ENCODE assay signal across 16 mouse cellular contexts in the genomic region with DNA sequence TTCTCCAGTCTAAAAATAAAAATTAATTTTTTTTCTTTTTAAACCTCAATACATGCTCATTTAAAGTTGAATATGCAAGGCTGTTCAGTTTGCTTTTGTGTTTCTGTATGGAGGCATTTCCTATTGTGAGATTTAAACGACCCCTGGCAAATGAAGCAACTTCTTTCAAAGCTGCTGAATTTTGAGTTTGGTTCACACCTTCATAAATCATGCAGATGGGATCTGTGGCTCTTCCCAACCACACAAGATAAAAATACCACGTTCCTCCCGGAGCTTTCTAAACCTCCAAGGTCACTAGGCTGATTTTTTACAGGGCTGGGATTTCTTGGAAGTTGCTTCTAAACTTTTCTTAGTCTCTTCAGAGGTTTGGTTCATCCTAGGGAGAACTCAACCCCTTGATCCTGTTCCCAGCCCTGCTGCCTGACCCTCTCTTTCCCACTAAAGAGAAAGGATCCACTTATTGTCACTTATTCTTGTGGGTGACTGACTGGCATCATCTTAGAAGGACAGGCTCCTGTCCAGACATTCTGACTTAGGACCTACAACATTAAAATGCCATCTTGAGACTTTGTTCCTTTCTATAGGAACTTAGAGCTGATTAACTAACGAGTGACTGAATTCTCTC.
DNase-seq lines count a peak whose midpoint lies in the region; ATAC-seq and TF ChIP-seq lines count a peak whose summit lies in the region.
"Had no signal": no experiment of that assay in that cellular context is flagged by ENCODE, and none has a peak within 500 bp of the region (broad histone marks: within the 10 kb centered on the region; RNA-seq: fewer than 3 reads in every experiment).

No protein-coding gene starts in this region.

- TF ChIP-seq POLR2A in testis, adult 2 months (IDR thresholded peaks at IDR 0.05; ENCODE audit: control insufficient read depth, low read depth, low read length): no peak

- WGBS in intestine, embryonic 14.5 days: 40% methylated on average over 4 of the region's 4 CpGs
- 32% methylated on average over 4 of the region's 4 CpGs for WGBS in intestine, postnatal 0 days
- WGBS in stomach, postnatal 0 days: 38% methylated on average over 4 of the region's 4 CpGs

- no peak for ATAC-seq in intestine, embryonic 14.5 days (replicated peaks; ENCODE audit: low FRiP score, low TSS enrichment, low read depth)
- no peak for ATAC-seq in intestine, postnatal 0 days
- ATAC-seq in stomach, postnatal 0 days (ENCODE audit: low FRiP score, low TSS enrichment): no peak

- no peak overlapping the region for H3K4me2 ChIP-seq in intestine, embryonic 14.5 days (ENCODE audit: low read length)
- H3K4me2 ChIP-seq in intestine, postnatal 0 days (replicated peaks; ENCODE audit: low read depth): no peak overlapping the region
- no peak overlapping the region for H3K4me2 ChIP-seq in stomach, postnatal 0 days (replicated peaks; ENCODE audit: low read depth)
- H3K4me2 ChIP-seq: embryonic facial prominence, embryonic 13.5 days; forebrain, embryonic 12.5 days; liver, embryonic 13.5 days had no signal

- no peak for DNase-seq in gastrocnemius, adult 2 months
- no peak for DNase-seq in gastrocnemius, postnatal 36 days
- DNase-seq in intestine, embryonic 14.5 days (ENCODE audit: low spot score): no peak
- DNase-seq in testis, postnatal 14 days (ENCODE audit: low spot score): no peak
- DNase-seq in stomach, postnatal 0 days (ENCODE audit: low spot score): no peak
- DNase-seq in thymus, postnatal 4 days: no peak
- DNase-seq: adrenal gland, postnatal 14 days; B cell, adult 2 months; left cerebral cortex, postnatal 4 days; liver, embryonic 13.5 days; lung, postnatal 36 days; retina, postnatal 1 day had no signal

- H3K4me1 ChIP-seq in intestine, embryonic 14.5 days (replicated peaks; ENCODE audit: control insufficient read depth, insufficient read depth, low read length): peaks cover 11% of the 10 kb centered on the region; the same call in 1 of the 2 replicates
- H3K4me1 ChIP-seq in intestine, postnatal 0 days (replicated peaks; ENCODE audit: control insufficient read depth, insufficient read depth, low read length): no peaks in the 10 kb centered on the region; the same call in none of the 2 replicates
- H3K4me1 ChIP-seq in testis, adult 2 months (ENCODE audit: control insufficient read depth, insufficient read depth, low read length): no peaks in the 10 kb centered on the region
- H3K4me1 ChIP-seq in stomach, postnatal 0 days (replicated peaks; ENCODE audit: control insufficient read depth, insufficient read depth): no peaks in the 10 kb centered on the region
- H3K4me1 ChIP-seq: embryonic facial prominence, embryonic 13.5 days; liver, embryonic 13.5 days had no signal

- H3K36me3 ChIP-seq in intestine, embryonic 14.5 days (ENCODE audit: control insufficient read depth, insufficient read depth, low read length): no peaks in the 10 kb centered on the region
- H3K36me3 ChIP-seq in intestine, postnatal 0 days (ENCODE audit: control insufficient read depth, insufficient read depth): no peaks in the 10 kb centered on the region
- no peaks in the 10 kb centered on the region for H3K36me3 ChIP-seq in testis, adult 2 months (ENCODE audit: control insufficient read depth, insufficient read depth, low read length)
- no peaks in the 10 kb centered on the region for H3K36me3 ChIP-seq in stomach, postnatal 0 days (ENCODE audit: control insufficient read depth, insufficient read depth, low read length)
- H3K36me3 ChIP-seq: embryonic facial prominence, embryonic 13.5 days; forebrain, embryonic 12.5 days; liver, embryonic 13.5 days had no signal

- H3K27me3 ChIP-seq in intestine, embryonic 14.5 days (replicated peaks; ENCODE audit: control insufficient read depth, insufficient read depth, low read length): no peaks in the 10 kb centered on the region
- H3K27me3 ChIP-seq in intestine, postnatal 0 days (replicated peaks; ENCODE audit: control insufficient read depth, insufficient read depth, low read length): no peaks in the 10 kb centered on the region
- H3K27me3 ChIP-seq in testis, adult 2 months (ENCODE audit: control insufficient read depth, insufficient read depth, low read length): no peaks in the 10 kb centered on the region
- H3K27me3 ChIP-seq in stomach, postnatal 0 days (ENCODE audit: control insufficient read depth, insufficient read depth, low read length): no peaks in the 10 kb centered on the region
- H3K27me3 ChIP-seq: embryonic facial prominence, embryonic 13.5 days; forebrain, embryonic 12.5 days; liver, embryonic 13.5 days had no signal

- no peak overlapping the region for H3K9ac ChIP-seq in intestine, embryonic 14.5 days (ENCODE audit: low read length)
- H3K9ac ChIP-seq in intestine, postnatal 0 days (ENCODE audit: low read depth, low read length): no peak overlapping the region
- H3K9ac ChIP-seq in stomach, postnatal 0 days (ENCODE audit: low read length): no peak overlapping the region
- H3K9ac ChIP-seq: embryonic facial prominence, embryonic 13.5 days; forebrain, embryonic 12.5 days; liver, embryonic 13.5 days had no signal

- intact Hi-C loops in gastrocnemius, adult 2 months (cut with DNase I): no loop called here
- intact Hi-C loops in gastrocnemius, postnatal 36 days (cut with DNase I): no loop called here

- peak overlapping the region; percentile 74 for H3K27ac ChIP-seq in gastrocnemius, adult 2 months
- peak overlapping the region; percentile 43; the same call in 1 of the 2 replicates for H3K27ac ChIP-seq in intestine, embryonic 14.5 days (ENCODE audit: low read depth)
- H3K27ac ChIP-seq in intestine, postnatal 0 days (ENCODE audit: low read depth, low read length): no peak overlapping the region
- peak overlapping the region; percentile 18; the same call in 1 of the 2 replicates for H3K27ac ChIP-seq in testis, adult 2 months (ENCODE audit: control insufficient read depth, insufficient read depth, low read depth, low read length)
- H3K27ac ChIP-seq in stomach, postnatal 0 days (replicated peaks): peak overlapping the region; percentile 49
- H3K27ac ChIP-seq: embryonic facial prominence, embryonic 13.5 days; forebrain, embryonic 12.5 days; liver, embryonic 13.5 days had no signal

- TF ChIP-seq EP300 in stomach, postnatal 0 days (optimal IDR thresholded peaks at IDR 0.05): no peak

- no peaks in the 10 kb centered on the region for H3K9me3 ChIP-seq in intestine, embryonic 14.5 days (ENCODE audit: control insufficient read depth, low read length)
- no peaks in the 10 kb centered on the region for H3K9me3 ChIP-seq in intestine, postnatal 0 days (ENCODE audit: control insufficient read depth)
- no peaks in the 10 kb centered on the region for H3K9me3 ChIP-seq in stomach, postnatal 0 days (ENCODE audit: control insufficient read depth, low read length)
- H3K9me3 ChIP-seq: embryonic facial prominence, embryonic 13.5 days; forebrain, embryonic 12.5 days; liver, embryonic 13.5 days had no signal

- H3K4me3 ChIP-seq in gastrocnemius, adult 2 months: peak overlapping the region; percentile 9
- H3K4me3 ChIP-seq in intestine, embryonic 14.5 days (ENCODE audit: low read depth, low read length): no peak overlapping the region
- H3K4me3 ChIP-seq in intestine, postnatal 0 days (ENCODE audit: low read depth, low read length): no peak overlapping the region
- H3K4me3 ChIP-seq in testis, adult 2 months (ENCODE audit: control insufficient read depth, low read depth, low read length): no peak overlapping the region
- no peak overlapping the region for H3K4me3 ChIP-seq in stomach, postnatal 0 days (ENCODE audit: low read depth, low read length)
- H3K4me3 ChIP-seq: embryonic facial prominence, embryonic 13.5 days; forebrain, embryonic 12.5 days; liver, embryonic 13.5 days had no signal

- TF ChIP-seq CTCF in gastrocnemius, adult 2 months (IDR thresholded peaks at IDR 0.05): no peak
- no peak for TF ChIP-seq CTCF in intestine, postnatal 0 days (IDR thresholded peaks at IDR 0.05; ENCODE audit: low read depth)
- no peak for TF ChIP-seq CTCF in testis, adult 2 months (IDR thresholded peaks at IDR 0.05; ENCODE audit: control insufficient read depth, insufficient read depth, insufficient replicate concordance, low read depth, low read length)
- TF ChIP-seq CTCF in stomach, postnatal 0 days (IDR thresholded peaks at IDR 0.05; ENCODE audit: low read depth): no peak
